Mouse (Mus musculus) midbrain, embryonic 11.5 days (tissue): ENCODE results near the gene Ezr. TPM values are rescaled to one million over a fixed set of nuclear protein-coding genes. Genes with fewer than 3 reads are reported as not detected.

Source experiments
- ATAC-seq: fragments of 200-750 bp; cut with Nextera tagmentation; 2 replicates; pipeline ENCODE4 v1.8.0; 2017; ENCODE audit warnings: moderate TSS enrichment, moderate library complexity; ENCODE audit not compliant: low FRiP score
- DNase-seq: peaks from one replicate; pipeline ENCODE4 v3.0.0; 2015; ENCODE audit warnings: low spot score; ENCODE audit errors: missing footprints
- H3K27ac ChIP-seq: fragments of 300-500 bp; sonication (generic); 2 replicates; pipeline ENCODE4 v1.5.1; 2014; ENCODE audit warnings: low read depth, low read length
- H3K27me3 ChIP-seq: fragments of 300-500 bp; sonication (generic); 2 replicates; pipeline ENCODE4 v1.6.1; 2014; ENCODE audit warnings: mild to moderate bottlenecking, low read length, moderate library complexity, mixed read lengths; ENCODE audit not compliant: control insufficient read depth, insufficient read depth
- H3K36me3 ChIP-seq: fragments of 300-500 bp; sonication (generic); 2 replicates; pipeline ENCODE4 v1.6.1; 2014; ENCODE audit warnings: mild to moderate bottlenecking, low read length, moderate library complexity, mixed read lengths; ENCODE audit not compliant: control insufficient read depth, insufficient read depth
- H3K4me1 ChIP-seq: fragments of 300-500 bp; sonication (generic); 2 replicates; pipeline ENCODE4 v1.6.1; 2014; ENCODE audit warnings: low read length; ENCODE audit not compliant: control insufficient read depth, insufficient read depth
- H3K4me2 ChIP-seq: fragments of 300-500 bp; sonication (generic); 2 replicates; pipeline ENCODE4 v1.6.1; 2014; ENCODE audit warnings: mild to moderate bottlenecking, moderate library complexity
- H3K4me3 ChIP-seq: fragments of 300-500 bp; sonication (generic); 2 replicates; pipeline ENCODE4 v1.5.1; 2014; ENCODE audit warnings: low read depth, low read length
- H3K9ac ChIP-seq: fragments of 300-500 bp; sonication (generic); 2 replicates; pipeline ENCODE4 v1.6.1; 2014; ENCODE audit warnings: low read length
- H3K9me3 ChIP-seq: fragments of 300-500 bp; sonication (generic); 2 replicates; pipeline ENCODE4 v1.6.1; 2016; ENCODE audit warnings: low read length; ENCODE audit not compliant: control insufficient read depth
- WGBS: fragments of 180-500 bp; shearing (Covaris S2); extraction: QIAGEN DNeasy Blood & Tissue Kit; methylation state at CpG from one replicate; pipeline ENCODE4 v1.1.7; 2014; 5-methylcytosine and 5-hydroxymethylcytosine counted together
- polyA plus RNA-seq: library from polyadenylated mRNA; unstranded; fragments of >200 nt; fragmentation: Nextera tagmentation; extraction: Ambion mirVana; gene quantifications from 2 replicates; pipeline ENCODE4 v1.2.1, GENCODE M21; 2014

Ezr gene
- polyA plus RNA-seq, 1 experiment from 2014 or later: 51.0 TPM

DNA sequence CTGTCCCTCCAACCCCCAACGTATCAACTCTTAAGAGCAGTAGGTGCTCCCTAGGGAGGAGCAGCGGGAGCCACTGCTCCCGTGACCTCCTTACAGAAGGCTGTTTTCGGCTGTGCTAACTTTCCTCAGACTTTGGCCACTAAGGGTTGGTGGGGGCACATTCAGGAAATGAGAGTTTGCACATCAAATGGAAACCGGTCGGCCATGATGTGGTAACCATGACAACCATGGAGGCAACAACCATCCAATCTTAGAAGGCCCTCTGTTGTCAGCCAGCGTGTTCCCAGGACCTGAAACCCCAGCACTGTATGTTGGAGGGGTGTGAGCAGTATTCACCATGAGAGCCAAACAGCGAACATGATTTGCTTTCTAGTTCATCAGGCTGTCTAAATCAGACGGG is 7.4 kb downstream of the Ezr start:
- H3K4me2 ChIP-seq: no peak overlapping the region
- H3K9ac ChIP-seq: no peak overlapping the region
- no peak for DNase-seq
- no peak for ATAC-seq
- no peak overlapping the region for H3K4me3 ChIP-seq
- no peaks in the 10 kb centered on the region for H3K36me3 ChIP-seq
- H3K27ac ChIP-seq: no peak overlapping the region
- H3K27me3 ChIP-seq: peaks cover 8% of the 10 kb centered on the region
- H3K4me1 ChIP-seq: peaks cover 10% of the 10 kb centered on the region
- H3K9me3 ChIP-seq: no peaks in the 10 kb centered on the region
- WGBS: 66% methylated on average over 9 of the region's 9 CpGs

DNA sequence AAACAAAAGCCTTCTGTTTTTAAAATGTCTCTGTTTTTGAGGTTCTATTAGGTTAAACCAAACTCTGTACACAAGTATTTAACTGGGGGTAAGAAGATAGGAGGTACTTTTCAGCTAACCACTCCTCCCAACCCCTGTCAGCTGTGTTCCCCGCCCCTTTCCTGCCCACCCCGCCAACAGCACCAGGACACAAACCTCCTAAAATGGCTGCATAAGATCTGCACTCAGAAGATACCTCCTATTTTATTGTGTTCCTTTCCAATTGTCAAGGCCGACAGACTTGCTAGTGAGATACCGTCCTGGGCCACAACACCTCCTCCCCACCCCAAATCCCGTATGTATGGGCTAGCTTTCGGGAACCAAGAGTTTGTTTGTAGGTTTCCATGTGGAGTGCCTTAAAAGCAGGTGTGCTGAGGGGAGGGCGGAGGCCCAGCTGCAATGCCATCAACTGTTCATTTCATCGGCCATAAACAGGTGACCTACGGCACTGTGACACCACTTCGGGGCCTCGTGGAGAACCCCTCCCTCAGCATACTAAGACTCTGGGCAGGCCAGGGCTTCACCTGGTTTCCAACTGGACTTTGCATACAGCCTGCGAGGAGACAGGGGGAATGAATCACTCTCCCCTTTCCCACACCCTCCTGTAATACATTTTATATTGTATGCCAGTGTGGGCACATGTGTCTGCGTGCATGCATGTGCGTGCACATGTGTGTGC is 9.2 kb downstream of the Ezr start:
- H3K27ac ChIP-seq: no peak overlapping the region
- no peaks in the 10 kb centered on the region; the same call in 1 of the 2 replicates for H3K4me1 ChIP-seq
- no peaks in the 10 kb centered on the region for H3K27me3 ChIP-seq
- no peak overlapping the region for H3K9ac ChIP-seq
- ATAC-seq (no peak), DNase-seq (no peak)
- 89% methylated on average over 14 of the region's 14 CpGs for WGBS
- no peaks in the 10 kb centered on the region for H3K36me3 ChIP-seq
- no peak overlapping the region for H3K4me2 ChIP-seq
- no peaks in the 10 kb centered on the region for H3K9me3 ChIP-seq
- H3K4me3 ChIP-seq: no peak overlapping the region

GRCm38 (mm10) chr17:6772490-6772773 is 10.2 kb downstream of the Ezr start:
- WGBS: 77% methylated on average over 5 of the region's 5 CpGs
- Histone ChIP-seq H3K4me1 (no peaks in the 10 kb centered on the region; the same call in 1 of the 2 replicates), H3K36me3 (no peaks in the 10 kb centered on the region), H3K4me3 (no peak overlapping the region), H3K27me3 (no peaks in the 10 kb centered on the region), H3K4me2 (no peak overlapping the region), H3K9me3 (no peaks in the 10 kb centered on the region), H3K27ac (no peak overlapping the region), H3K9ac (no peak overlapping the region)
- ATAC-seq (no peak), DNase-seq (no peak)

DNA sequence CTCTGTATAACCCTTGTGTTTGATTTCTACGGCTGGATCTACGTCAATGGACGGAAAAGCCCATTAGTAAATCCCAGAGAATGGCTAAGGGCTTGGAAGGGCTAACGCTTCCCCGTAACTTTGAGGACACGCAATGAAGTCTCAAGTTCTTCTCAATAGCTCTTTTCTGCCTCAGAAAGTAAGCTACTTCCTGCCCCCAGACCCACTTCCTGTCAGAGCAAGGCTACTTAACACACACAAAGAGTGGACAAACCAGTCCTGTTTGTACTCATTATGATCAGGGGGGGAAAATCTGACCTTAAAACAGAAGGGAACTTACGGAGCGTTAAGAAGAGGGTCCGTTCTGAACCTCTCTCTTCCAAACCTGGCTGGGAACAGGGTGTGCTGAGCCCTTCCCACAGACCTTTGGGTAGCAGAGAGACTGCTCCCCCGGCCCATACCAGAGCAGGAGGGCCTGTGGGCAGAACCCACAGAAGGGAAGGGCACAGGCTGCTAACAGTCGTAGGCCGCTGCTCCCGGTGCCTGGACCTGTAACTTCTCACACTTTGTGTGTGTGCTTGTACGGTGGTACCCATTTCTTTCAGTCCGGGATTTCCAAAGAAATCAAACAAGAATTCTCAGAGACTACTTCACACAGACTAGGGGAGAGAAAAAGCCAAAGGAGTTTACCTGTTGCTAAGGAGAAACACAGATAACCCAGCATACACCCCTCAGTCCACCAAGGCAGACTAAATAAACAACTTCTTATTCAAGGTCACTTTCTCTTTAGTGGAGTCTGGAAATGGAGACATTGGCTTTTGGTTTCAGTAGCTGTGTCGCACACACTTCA is 10.7 kb downstream of the Ezr start:
- ATAC-seq (no peak), DNase-seq (no peak)
- H3K9ac ChIP-seq: no peak overlapping the region
- H3K4me1 ChIP-seq: no peaks in the 10 kb centered on the region; the same call in 1 of the 2 replicates
- H3K27ac ChIP-seq: no peak overlapping the region
- no peaks in the 10 kb centered on the region for H3K27me3 ChIP-seq
- 87% methylated on average over 16 of the region's 16 CpGs for WGBS
- no peaks in the 10 kb centered on the region for H3K9me3 ChIP-seq
- no peak overlapping the region for H3K4me2 ChIP-seq
- H3K36me3 ChIP-seq: no peaks in the 10 kb centered on the region
- no peak overlapping the region for H3K4me3 ChIP-seq

DNA sequence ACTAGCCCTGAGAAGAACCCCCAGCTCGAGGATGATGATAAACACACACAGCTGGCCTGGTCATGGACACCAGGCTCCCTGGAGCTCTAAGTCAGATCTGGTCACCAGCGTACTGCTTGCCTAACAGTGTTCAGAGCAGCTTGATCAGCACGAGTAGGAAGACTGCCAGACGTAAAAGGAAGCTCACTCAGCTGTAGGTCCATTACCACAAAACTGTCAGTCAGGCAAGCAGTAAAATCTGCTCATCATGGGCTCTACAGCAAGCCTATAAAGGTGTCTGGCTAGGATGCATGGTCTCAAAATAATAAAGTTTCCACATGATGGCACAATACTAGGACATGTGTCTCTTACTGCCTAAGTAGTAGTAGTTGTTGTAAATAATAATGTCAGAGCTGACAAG is 13.0 kb downstream of the Ezr start:
- Histone ChIP-seq H3K36me3 (no peaks in the 10 kb centered on the region), H3K27ac (no peak overlapping the region), H3K4me1 (peaks cover 16% of the 10 kb centered on the region), H3K27me3 (no peaks in the 10 kb centered on the region), H3K9me3 (no peaks in the 10 kb centered on the region), H3K4me3 (no peak overlapping the region), H3K4me2 (no peak overlapping the region), H3K9ac (no peak overlapping the region)
- 69% methylated on average over 4 of the region's 4 CpGs for WGBS
- DNase-seq (no peak), ATAC-seq (no peak)

DNA sequence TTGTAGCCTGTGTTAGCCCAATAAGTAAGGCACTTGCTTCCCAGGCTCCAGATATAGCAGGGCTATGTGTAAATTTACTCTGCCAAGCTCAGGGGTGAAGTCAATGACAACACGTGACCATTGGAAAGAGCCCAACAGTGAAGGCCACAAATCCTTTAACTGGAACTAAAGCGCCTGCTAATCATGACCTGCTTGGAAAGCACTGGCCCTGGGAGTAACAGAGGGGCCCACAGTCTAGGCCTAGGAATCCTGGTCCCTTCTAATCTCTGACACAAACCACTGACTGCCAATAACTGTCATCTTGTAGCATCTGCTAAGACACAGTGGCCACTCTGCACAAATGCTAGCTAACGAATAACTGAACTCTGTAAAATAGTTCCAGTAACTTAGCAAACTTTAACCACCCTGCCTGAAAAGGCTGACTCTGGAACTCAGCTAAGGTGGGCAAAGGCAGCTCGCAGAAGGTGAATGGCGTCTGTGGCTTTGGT is 14.2 kb downstream of the Ezr start:
- H3K36me3 ChIP-seq: no peaks in the 10 kb centered on the region
- ATAC-seq: no peak
- H3K27me3 ChIP-seq: no peaks in the 10 kb centered on the region
- no peaks in the 10 kb centered on the region for H3K9me3 ChIP-seq
- H3K4me1 ChIP-seq: peaks cover 27% of the 10 kb centered on the region
- H3K9ac ChIP-seq: no peak overlapping the region
- no peak for DNase-seq
- no peak overlapping the region for H3K27ac ChIP-seq
- H3K4me3 ChIP-seq: no peak overlapping the region
- WGBS: 84% methylated on average over 5 of the region's 5 CpGs
- H3K4me2 ChIP-seq: no peak overlapping the region

DNA sequence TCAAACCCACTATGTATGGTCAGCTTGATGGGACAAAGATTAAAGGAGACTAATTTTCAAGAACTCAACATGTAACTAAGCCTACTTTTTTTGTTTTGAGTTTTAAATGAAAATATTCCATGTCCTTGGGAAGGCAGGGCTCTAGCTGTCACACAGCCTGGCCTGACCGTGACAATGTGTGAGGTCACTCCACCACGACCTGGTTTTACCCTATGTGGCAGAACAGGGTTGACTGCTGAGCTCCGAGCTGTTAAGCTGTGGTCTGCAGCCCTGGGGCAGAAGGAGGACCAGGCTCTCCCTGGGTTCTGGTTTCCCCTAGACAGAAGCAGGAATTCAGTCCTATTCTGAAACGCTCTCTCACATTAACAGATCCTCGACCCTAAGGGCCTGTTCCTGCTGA is 14.8 kb downstream of the Ezr start:
- peaks cover 32% of the 10 kb centered on the region for H3K4me1 ChIP-seq
- ATAC-seq (no peak), DNase-seq (no peak)
- H3K27me3 ChIP-seq: no peaks in the 10 kb centered on the region
- H3K36me3 ChIP-seq: no peaks in the 10 kb centered on the region
- no peaks in the 10 kb centered on the region for H3K9me3 ChIP-seq
- H3K27ac ChIP-seq: no peak overlapping the region
- no peak overlapping the region for H3K4me3 ChIP-seq
- H3K4me2 ChIP-seq: no peak overlapping the region
- no peak overlapping the region for H3K9ac ChIP-seq
- 63% methylated on average over 5 of the region's 5 CpGs for WGBS

GRCm38 (mm10) chr17:6766823-6767222 is 15.8 kb downstream of the Ezr start:
- Histone ChIP-seq H3K36me3 (no peaks in the 10 kb centered on the region), H3K4me1 (peaks cover 34% of the 10 kb centered on the region), H3K4me2 (no peak overlapping the region), H3K4me3 (no peak overlapping the region), H3K27ac (no peak overlapping the region), H3K27me3 (no peaks in the 10 kb centered on the region), H3K9me3 (no peaks in the 10 kb centered on the region), H3K9ac (no peak overlapping the region)
- 86% methylated on average over 4 of the region's 4 CpGs for WGBS
- ATAC-seq: no peak
- DNase-seq: no peak

DNA sequence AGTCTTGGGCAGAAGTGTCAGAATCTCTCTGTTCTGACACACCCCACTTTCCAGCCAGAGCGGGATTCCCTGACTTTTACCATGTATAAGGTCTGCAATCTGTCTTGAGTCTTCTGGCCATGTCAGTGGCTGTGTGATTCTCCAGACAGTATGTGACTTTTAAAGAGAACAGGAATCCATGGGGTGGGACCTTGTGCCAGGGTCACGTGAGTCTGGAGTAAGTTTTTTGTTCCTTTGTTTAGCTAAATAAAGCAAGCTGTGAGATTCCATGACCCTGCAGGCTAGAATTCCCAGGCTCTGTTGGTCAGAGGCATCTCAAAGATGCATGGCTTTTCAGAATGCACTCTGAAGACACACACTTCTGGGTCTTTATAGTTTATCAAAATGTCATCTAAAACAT is 16.7 kb downstream of the Ezr start:
- no peak overlapping the region for H3K4me2 ChIP-seq
- 25% methylated on average over 2 of the region's 2 CpGs for WGBS
- H3K4me3 ChIP-seq: no peak overlapping the region
- H3K27ac ChIP-seq: no peak overlapping the region; the same call in 1 of the 2 replicates
- no peaks in the 10 kb centered on the region for H3K9me3 ChIP-seq
- no peaks in the 10 kb centered on the region for H3K27me3 ChIP-seq
- no peak for ATAC-seq
- peaks cover 34% of the 10 kb centered on the region for H3K4me1 ChIP-seq
- DNase-seq: no peak
- no peaks in the 10 kb centered on the region for H3K36me3 ChIP-seq
- H3K9ac ChIP-seq: 0 out of 2 replicates have a peak overlapping the region, but pooled peaks have one; percentile 14
